Mouse (Mus musculus) lung, adult 2 months (tissue): Measurements from ENCODE around the gene Hist1h3i.

Experiments used
- CTCF ChIP-seq: fragments of 200-500 bp; IDR thresholded peaks from 2 replicates; pipeline ENCODE4 v1.5.1; 2011; ENCODE audit warnings: mild to moderate bottlenecking, low read length, control low read depth; ENCODE audit not compliant: insufficient read depth
- POLR2A ChIP-seq: fragments of 200-500 bp; IDR thresholded peaks from 2 replicates; pipeline ENCODE4 v1.6.1; 2011; ENCODE audit warnings: low read depth, mild to moderate bottlenecking, control low read depth, low read length, borderline replicate concordance; ENCODE audit errors: extremely low read depth

- no peak for TF ChIP-seq POLR2A
- TF ChIP-seq CTCF: no peak
Observed at GRCm38 (mm10) chr13:21752356-21752755, 30.8 kb downstream of the Hist1h3i start.
